Mouse (Mus musculus) cerebellum, adult 2 months (tissue): ENCODE results near the gene Pex6.

Experiments
- CTCF ChIP-seq: fragments of 200-500 bp; IDR thresholded peaks from 2 replicates; pipeline ENCODE4 v1.5.1; 2011; ENCODE audit warnings: low read depth, mild to moderate bottlenecking, control low read depth, low read length, moderate library complexity, borderline replicate concordance; ENCODE audit not compliant: insufficient read depth
- POLR2A ChIP-seq: fragments of 200-500 bp; IDR thresholded peaks from 2 replicates; pipeline ENCODE4 v1.6.1; 2011; ENCODE audit warnings: low read length, control low read depth, borderline replicate concordance; ENCODE audit not compliant: insufficient read depth

- TF ChIP-seq CTCF, result no peak
- TF ChIP-seq POLR2A, result no peak
Measured at GRCm38 (mm10) chr17:46734055-46734454, 22.8 kb downstream of the Pex6 start.
